Mouse (Mus musculus) heart, embryonic 16.5 days (tissue): ENCODE data around the gene Map4. TPM values are rescaled to one million over a fixed set of nuclear protein-coding genes. Genes with fewer than 3 reads are reported as not detected.
A peak's percentile ranks its signal among the peaks of the same experiment; 100 is the strongest.

Source experiments
- ATAC-seq: fragments of 200-750 bp; cut with Nextera tagmentation; replicated peaks from 2 replicates; pipeline ENCODE4 v1.8.0; 2017; ENCODE audit warnings: moderate number of reproducible peaks; ENCODE audit not compliant: insufficient read depth, low FRiP score; ENCODE audit errors: extremely low read depth
- H3K27ac ChIP-seq: fragments of 300-500 bp; sonication (generic); 2 replicates; pipeline ENCODE4 v1.5.1; 2014; ENCODE audit warnings: mild to moderate bottlenecking, low read length, control low read depth, moderate library complexity
- H3K27me3 ChIP-seq: fragments of 300-500 bp; sonication (generic); 2 replicates; pipeline ENCODE4 v1.6.1; 2014; ENCODE audit warnings: low read length, mixed read lengths; ENCODE audit not compliant: control insufficient read depth, insufficient read depth
- H3K36me3 ChIP-seq: fragments of 300-500 bp; sonication (generic); 2 replicates; pipeline ENCODE4 v1.6.1; 2014; ENCODE audit not compliant: control insufficient read depth, insufficient read depth
- H3K4me1 ChIP-seq: fragments of 300-500 bp; sonication (generic); 2 replicates; pipeline ENCODE4 v1.6.1; 2014; ENCODE audit warnings: low read length, mixed read lengths; ENCODE audit not compliant: control insufficient read depth, insufficient read depth
- H3K4me2 ChIP-seq: fragments of 300-500 bp; sonication (generic); 2 replicates; pipeline ENCODE4 v1.6.1; 2014; ENCODE audit warnings: low read depth, mild to moderate bottlenecking, control low read depth, low read length
- H3K4me3 ChIP-seq: fragments of 300-500 bp; sonication (generic); 2 replicates; pipeline ENCODE4 v1.5.1; 2014; ENCODE audit warnings: mild to moderate bottlenecking, control low read depth, low read length
- H3K9ac ChIP-seq: fragments of 300-500 bp; sonication (generic); 2 replicates; pipeline ENCODE4 v1.6.1; 2014; ENCODE audit warnings: low read length, control low read depth
- H3K9me3 ChIP-seq: fragments of 300-500 bp; sonication (generic); replicated peaks from 2 replicates; pipeline ENCODE4 v1.6.1; 2016; ENCODE audit warnings: low read length; ENCODE audit not compliant: control insufficient read depth
- WGBS: fragments of 180-500 bp; shearing (Covaris S2); extraction: QIAGEN DNeasy Blood & Tissue Kit; methylation state at CpG from one replicate; pipeline ENCODE4 v1.1.7; 2014; 5-methylcytosine and 5-hydroxymethylcytosine counted together
- polyA plus RNA-seq: library from polyadenylated mRNA; unstranded; fragments of >200 nt; fragmentation: Nextera tagmentation; extraction: Ambion mirVana; gene quantifications from 2 replicates; pipeline ENCODE4 v1.2.1, GENCODE M21; 2015

Map4 gene
- polyA plus RNA-seq, 1 experiment from 2014 or later = 88.0 TPM

- H3K27ac ChIP-seq = no peak overlapping the region
- H3K9ac ChIP-seq = no peak overlapping the region
- no peaks in the 10 kb centered on the region for H3K36me3 ChIP-seq
These were observed 21.3 kb upstream of the Map4 start for GRCm38 (mm10) chr9:109909926-109910325.

GRCm38 (mm10) chr9:109911779-109912178 is 19.5 kb upstream of the Map4 start:
- Histone ChIP-seq H3K4me2 (no peak overlapping the region), H3K4me1 (no peaks in the 10 kb centered on the region; the same call in 1 of the 2 replicates), H3K9ac (no peak overlapping the region), H3K36me3 (no peaks in the 10 kb centered on the region), H3K27ac (no peak overlapping the region), H3K27me3 (no peaks in the 10 kb centered on the region), H3K4me3 (no peak overlapping the region), H3K9me3 (no peaks in the 10 kb centered on the region)
- 73% methylated on average over 7 of the region's 7 CpGs for WGBS
- no peak for ATAC-seq

More at GRCm38 (mm10) chr9:109909926-109910325, 21.3 kb upstream of the Map4 start:
- H3K27me3 ChIP-seq = no peaks in the 10 kb centered on the region
- ATAC-seq = no peak
- H3K4me2 ChIP-seq = no peak overlapping the region
- WGBS = 87% methylated on average over 4 of the region's 4 CpGs
- H3K4me1 ChIP-seq = no peaks in the 10 kb centered on the region; the same call in 1 of the 2 replicates
- no peak overlapping the region for H3K4me3 ChIP-seq
- H3K9me3 ChIP-seq = no peaks in the 10 kb centered on the region

GRCm38 (mm10) chr9:109914269-109914926 is 16.9 kb upstream of the Map4 start:
- WGBS = 56% methylated on average over 4 of the region's 4 CpGs
- no peak for ATAC-seq

GRCm38 (mm10) chr9:109917931-109918330 is 13.3 kb upstream of the Map4 start:
- Histone ChIP-seq H3K4me2 (no peak overlapping the region), H3K9me3 (no peaks in the 10 kb centered on the region), H3K4me1 (no peaks in the 10 kb centered on the region), H3K27me3 (no peaks in the 10 kb centered on the region), H3K9ac (no peak overlapping the region), H3K27ac (no peak overlapping the region), H3K4me3 (no peak overlapping the region), H3K36me3 (no peaks in the 10 kb centered on the region)
- ATAC-seq = no peak
- WGBS = 64% methylated on average over 2 of the region's 2 CpGs

More at GRCm38 (mm10) chr9:109914269-109914926, 16.9 kb upstream of the Map4 start:
- H3K9ac ChIP-seq = no peak overlapping the region
- H3K27ac ChIP-seq = no peak overlapping the region
- H3K27me3 ChIP-seq = no peaks in the 10 kb centered on the region
- H3K4me3 ChIP-seq = no peak overlapping the region
- H3K4me2 ChIP-seq = no peak overlapping the region
- no peaks in the 10 kb centered on the region for H3K4me1 ChIP-seq
- H3K36me3 ChIP-seq = no peaks in the 10 kb centered on the region
- H3K9me3 ChIP-seq = no peaks in the 10 kb centered on the region

GRCm38 (mm10) chr9:109929131-109929530 is 2.1 kb upstream of the Map4 start:
- H3K9ac ChIP-seq = no peak overlapping the region
- H3K4me1 ChIP-seq = peaks cover 10% of the 10 kb centered on the region
- H3K9me3 ChIP-seq = no peaks in the 10 kb centered on the region
- H3K4me3 ChIP-seq = no peak overlapping the region
- 96% methylated on average over 3 of the region's 3 CpGs for WGBS
- no peak for ATAC-seq
- H3K4me2 ChIP-seq = no peak overlapping the region
- no peaks in the 10 kb centered on the region for H3K27me3 ChIP-seq
- no peaks in the 10 kb centered on the region for H3K36me3 ChIP-seq
- H3K27ac ChIP-seq = no peak overlapping the region

GRCm38 (mm10) chr9:109930063-109930462 is 1.2 kb upstream of the Map4 start:
- WGBS = 88% methylated on average over 5 of the region's 5 CpGs
- Histone ChIP-seq H3K27ac (no peak overlapping the region), H3K9ac (no peak overlapping the region), H3K36me3 (no peaks in the 10 kb centered on the region), H3K27me3 (no peaks in the 10 kb centered on the region), H3K4me1 (peaks cover 16% of the 10 kb centered on the region), H3K9me3 (no peaks in the 10 kb centered on the region), H3K4me3 (no peak overlapping the region), H3K4me2 (no peak overlapping the region)
- no peak for ATAC-seq

- H3K27me3 ChIP-seq = no peaks in the 10 kb centered on the region
- peak overlapping the region; percentile 96 for H3K4me3 ChIP-seq
- WGBS = 58% methylated on average over 6 of the region's 6 CpGs
- H3K9ac ChIP-seq = peak overlapping the region; percentile 99
- H3K4me1 ChIP-seq = peaks cover 16% of the 10 kb centered on the region
- no peak for ATAC-seq
- no peaks in the 10 kb centered on the region for H3K36me3 ChIP-seq
- H3K4me2 ChIP-seq = peak overlapping the region; percentile 78
- peak overlapping the region; percentile 98 for H3K27ac ChIP-seq
- no peaks in the 10 kb centered on the region for H3K9me3 ChIP-seq
These were observed 508 bp upstream of the Map4 start for GRCm38 (mm10) chr9:109930752-109931151.

GRCm38 (mm10) chr9:109932361-109932755 is 1.1 kb downstream of the Map4 start:
- Histone ChIP-seq H3K9ac (peak overlapping the region; percentile 99), H3K4me2 (peak overlapping the region; percentile 78), H3K4me1 (peaks cover 21% of the 10 kb centered on the region), H3K4me3 (peak overlapping the region; percentile 96), H3K9me3 (no peaks in the 10 kb centered on the region), H3K27me3 (no peaks in the 10 kb centered on the region), H3K27ac (peak overlapping the region; percentile 98), H3K36me3 (no peaks in the 10 kb centered on the region)
- under 1% methylated on average over 20 of the region's 20 CpGs for WGBS
- ATAC-seq = no peak; the same call in 1 of the 2 replicates

- peak overlapping the region; percentile 96 for H3K4me3 ChIP-seq
- peak; percentile 8; the same call in 1 of the 2 replicates for ATAC-seq
- under 1% methylated on average over 12 of the region's 12 CpGs for WGBS
These were observed 1.6 kb downstream of the Map4 start for GRCm38 (mm10) chr9:109932756-109933375.

More at GRCm38 (mm10) chr9:109932756-109933375, 1.6 kb downstream of the Map4 start:
- Histone ChIP-seq H3K4me1 (peaks cover 21% of the 10 kb centered on the region), H3K9ac (peak overlapping the region; percentile 99), H3K27ac (peak overlapping the region; percentile 98), H3K4me2 (peak overlapping the region; percentile 78), H3K27me3 (no peaks in the 10 kb centered on the region), H3K9me3 (no peaks in the 10 kb centered on the region), H3K36me3 (no peaks in the 10 kb centered on the region)
